Mouse (Mus musculus): ENCODE results near the gene 1700022I11Rik.

GRCm38 (mm10) chr4:42945445-42945844 is 24.0 kb upstream of the 1700022I11Rik start:
- no peak for TF ChIP-seq CTCF (IDR thresholded peaks at IDR 0.05)
- TF ChIP-seq EP300 (IDR thresholded peaks at IDR 0.05), result no peak

Measured in lung, postnatal 0 days (tissue).